Mouse (Mus musculus) liver, adult 2 months (tissue): ENCODE measurements around the gene Klk10.

Experiments used
- CTCF ChIP-seq: fragments of 200-500 bp; IDR thresholded peaks from 2 replicates; pipeline ENCODE4 v1.5.1; 2011; ENCODE audit warnings: low read depth, low read length, control low read depth
- POLR2A ChIP-seq: fragments of 200-500 bp; IDR thresholded peaks from 2 replicates; pipeline ENCODE4 v1.6.1; 2011; ENCODE audit warnings: low read length, control low read depth; ENCODE audit not compliant: insufficient read depth; ENCODE audit errors: extremely low read depth

- TF ChIP-seq CTCF (no peak), POLR2A (no peak)
Observed at GRCm38 (mm10) chr7:43771916-43772315, 8.9 kb upstream of the Klk10 start.
